Mouse (Mus musculus) A20 (cell line): ENCODE measurements around the gene Ybx1.
"Not testable (repeated sequence)": the region's sequence is repeated elsewhere in the genome, so short reads cannot be mapped to it uniquely, and the experiment has no call there.

Experiments
- DNase-seq: peaks from one replicate; pipeline ENCODE4 v3.0.0-alpha.2; 2011; ENCODE audit warnings: low read depth, low spot score

Ybx1 gene

DNA sequence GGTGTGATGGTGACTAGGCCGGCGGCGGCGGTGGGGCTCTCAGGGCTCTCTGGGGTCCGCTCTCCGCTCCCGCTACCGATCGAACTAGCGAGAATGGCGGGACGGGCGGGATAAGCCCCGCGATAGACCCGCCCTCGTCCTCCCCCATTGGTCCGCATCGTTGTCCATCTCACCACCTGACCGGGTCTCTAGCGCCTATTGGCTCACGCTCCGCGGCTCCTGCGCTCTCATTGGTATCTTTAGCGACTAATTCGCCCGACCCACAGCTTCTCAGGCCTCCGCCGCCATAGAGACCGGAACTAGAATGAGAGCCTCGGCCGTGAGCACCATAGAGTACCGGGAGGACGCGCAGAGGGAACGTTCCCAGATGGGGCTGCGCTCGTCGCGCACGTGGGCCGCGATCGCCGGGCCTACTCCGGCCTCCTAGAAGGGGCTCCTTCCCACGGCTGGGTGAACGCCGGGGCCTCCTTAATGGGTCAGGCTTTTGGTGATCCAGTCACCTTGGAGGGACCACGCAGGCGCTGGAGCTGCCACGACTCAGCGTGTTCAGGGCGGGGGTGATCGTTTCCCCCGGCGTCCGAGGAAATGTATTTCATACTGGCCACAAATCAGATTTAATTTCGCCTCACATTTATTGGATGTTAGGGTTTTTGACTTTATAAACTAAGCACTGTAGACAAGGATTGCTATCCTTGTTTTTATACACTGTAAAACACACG, at the start of gene Ybx1:
TSS of gene Ybx1 (minus strand) at position 190 of the 719 bp plus-strand sequence.
- peak; percentile 99 for DNase-seq

DNA sequence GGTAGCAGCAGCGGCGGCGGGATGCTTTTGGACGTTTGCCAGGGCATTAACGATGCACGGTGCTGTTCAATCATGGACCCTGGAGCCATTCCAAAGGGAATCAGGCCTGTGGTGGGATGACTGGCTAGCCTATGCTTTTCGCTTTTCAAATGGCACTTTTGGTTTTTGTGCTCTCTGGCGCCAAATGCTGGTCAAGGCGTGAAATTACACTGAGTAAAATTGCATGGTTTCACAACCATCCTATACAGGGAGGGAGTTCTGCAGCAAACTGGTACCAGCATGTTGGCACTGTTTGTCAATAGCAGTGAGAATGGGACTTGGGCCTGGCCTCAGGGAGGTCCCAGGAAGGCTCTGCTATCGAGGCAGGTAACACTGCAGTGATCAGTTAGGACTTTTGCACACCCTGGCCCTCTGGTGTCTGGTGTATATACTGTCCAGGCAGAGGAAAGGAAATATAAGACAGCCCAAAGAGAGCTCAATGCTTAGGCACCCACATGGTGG, 44.5 kb upstream of the Ybx1 start:
- DNase-seq, result peak; percentile 47

DNA sequence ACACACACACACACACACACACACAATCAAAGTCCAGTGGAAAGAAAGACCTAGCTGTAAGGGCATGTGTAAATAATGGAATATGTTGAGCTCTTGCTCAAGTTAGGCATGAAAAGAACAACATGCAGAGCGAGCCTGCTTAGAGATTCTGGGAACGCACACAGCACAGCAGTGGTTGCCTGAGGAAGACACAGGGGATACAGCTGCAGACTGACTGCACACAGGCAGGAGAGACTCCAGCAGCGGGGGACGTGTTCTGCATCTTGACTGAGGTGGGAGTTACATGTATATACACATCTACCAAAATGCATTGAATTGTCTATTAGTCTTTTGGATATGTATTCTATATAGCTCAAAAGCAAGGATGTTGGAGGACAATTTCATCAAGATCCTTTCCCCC, 44.0 kb upstream of the Ybx1 start:
- no peak for DNase-seq

DNA sequence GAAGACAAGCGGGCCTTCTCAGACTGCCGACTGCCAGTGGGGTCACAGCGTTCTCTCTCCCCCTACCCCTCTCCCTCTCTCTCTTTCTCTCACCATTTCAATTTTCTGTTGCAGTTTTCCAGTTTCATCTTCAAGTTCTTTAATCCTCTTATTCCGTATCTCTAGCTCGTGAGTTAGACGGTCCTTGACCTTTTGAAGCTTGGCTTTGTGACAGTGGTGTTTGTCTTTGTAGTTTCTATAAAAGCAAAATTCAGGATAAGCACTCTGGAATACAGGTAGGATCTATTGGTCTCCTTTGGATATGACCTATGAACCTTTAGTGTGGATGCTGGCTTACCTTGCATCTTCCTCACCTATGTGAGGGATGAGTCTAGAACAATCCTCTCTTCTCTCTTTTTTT, 39.1 kb upstream of the Ybx1 start:
- no peak for DNase-seq

DNA sequence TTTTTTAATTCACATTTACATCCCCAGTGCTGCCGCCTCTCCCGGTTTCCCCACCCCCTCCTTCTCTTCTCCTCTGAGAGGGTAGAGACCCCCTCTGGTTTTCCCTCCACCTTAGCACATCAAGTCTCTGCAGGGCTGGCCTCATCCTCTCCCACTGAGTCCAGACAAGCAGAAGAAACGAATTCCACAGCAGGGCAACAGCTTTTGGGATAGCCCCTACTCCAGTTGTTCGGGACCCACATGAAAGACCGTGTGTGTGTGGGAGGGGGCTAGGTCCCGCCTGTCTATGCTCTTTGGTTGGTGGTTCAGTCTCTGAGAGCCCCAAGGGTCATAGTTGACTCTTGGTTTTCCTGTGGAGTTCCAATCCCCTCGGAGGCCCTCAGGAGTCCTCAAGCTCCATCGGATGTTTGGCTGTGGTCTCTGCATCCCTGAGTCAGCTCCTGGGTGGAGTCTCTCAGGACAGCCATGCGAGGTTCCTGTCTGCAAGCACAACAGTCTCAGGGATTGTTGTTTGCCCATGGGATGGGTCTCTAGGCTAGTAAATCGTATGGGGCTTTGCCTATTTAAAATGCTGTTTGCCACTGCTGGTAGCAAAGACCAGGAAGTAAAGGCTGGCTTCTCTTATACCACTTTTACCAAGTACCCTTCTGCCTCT, 26.6 kb upstream of the Ybx1 start:
- DNase-seq, result peak; percentile 13

DNA sequence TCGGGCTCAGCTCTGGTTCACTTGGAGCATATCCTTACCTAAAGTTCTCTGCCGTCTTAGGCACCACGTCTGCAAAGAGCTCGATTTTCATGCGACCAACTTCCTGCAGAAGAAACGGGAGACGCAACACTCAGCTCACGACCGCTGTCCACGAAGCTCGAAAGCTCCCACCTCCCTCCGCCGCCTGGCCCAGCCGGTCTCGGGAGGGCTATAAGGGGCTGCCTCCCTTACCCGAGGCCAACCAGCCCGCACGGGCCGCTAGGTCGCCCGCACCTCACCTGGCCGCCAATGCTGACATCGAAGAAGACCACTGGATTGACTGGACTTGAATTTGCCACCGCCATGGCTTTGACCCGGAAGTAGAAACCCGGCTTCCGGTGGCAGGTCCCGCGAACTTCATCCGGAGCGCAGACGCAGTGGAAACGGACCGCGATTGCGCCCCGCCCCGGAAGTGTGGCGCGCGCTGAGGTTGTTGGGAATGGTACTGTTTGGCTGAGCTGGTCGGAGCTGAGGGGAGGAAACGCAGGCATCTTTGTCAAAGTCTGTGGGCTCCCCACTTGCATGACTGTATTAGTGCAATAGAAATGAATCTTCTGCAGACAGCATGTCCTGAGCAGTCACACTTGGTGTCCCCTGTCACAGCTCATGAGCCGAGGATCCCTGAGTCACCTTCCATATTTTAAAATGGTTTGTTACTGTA, 25.9 kb upstream of the Ybx1 start, which contains the start of gene Ppih:
TSS of gene Ppih (minus strand) at position 416 of the 700 bp plus-strand sequence.
- peak; percentile 93 for DNase-seq

DNA sequence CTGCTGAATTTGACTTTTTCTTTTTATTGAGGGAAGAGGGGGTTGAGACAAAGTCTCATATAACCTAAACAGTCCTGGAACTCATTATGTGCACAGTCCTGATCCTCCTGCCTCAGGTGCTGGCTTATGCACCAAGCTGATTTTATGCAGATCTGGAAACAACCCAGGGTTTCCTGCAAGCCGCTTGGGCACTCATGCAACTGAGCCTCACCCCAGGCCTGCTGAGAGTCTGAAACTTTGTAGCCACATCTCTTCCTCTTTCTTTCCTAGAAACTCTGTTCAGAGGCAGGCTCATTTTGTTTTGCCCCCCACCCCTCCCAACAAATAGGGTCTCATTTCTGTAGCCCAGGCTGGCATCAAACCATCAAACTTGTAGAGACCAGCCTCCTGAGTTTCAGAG, 19.4 kb upstream of the Ybx1 start:
- peak; percentile 36 for DNase-seq

DNA sequence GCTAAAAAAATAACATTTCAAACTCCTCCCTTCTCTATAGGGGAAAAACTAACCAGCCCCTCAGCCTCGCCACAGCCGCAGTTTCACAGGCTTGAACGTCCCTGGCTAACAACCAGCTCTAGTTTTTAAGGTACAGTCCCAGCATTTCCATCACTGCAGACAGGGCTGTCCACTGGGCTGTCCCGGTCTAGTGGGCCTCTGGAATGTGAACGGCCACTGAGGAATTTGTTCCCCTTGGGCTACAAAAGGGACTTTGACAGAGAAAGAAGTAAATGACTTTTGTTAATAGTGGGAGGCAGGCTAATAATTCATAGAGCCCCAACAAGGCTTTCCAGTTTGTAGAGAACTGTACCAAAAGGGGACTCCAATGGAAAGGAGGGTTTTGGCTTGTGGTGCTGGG, 11.0 kb upstream of the Ybx1 start:
- no peak for DNase-seq

DNA sequence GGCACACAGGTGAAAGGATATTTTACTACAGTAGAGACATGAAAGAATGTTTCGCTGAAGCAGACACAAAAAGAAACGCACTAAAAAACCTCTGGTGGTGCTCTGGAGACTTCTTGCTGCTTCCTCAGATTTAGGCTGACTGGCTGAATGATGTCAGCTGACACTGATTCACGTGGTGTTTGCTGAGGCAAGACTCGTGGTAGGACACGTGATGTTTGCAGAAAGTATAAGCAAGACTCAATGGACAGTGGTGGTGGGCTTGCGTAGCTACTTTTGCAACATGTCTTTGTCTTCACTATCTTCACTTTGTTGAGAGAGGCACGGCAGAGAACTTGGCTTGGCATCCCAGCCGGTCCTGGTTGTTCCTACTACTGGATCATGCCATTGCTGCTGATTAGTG, 8.9 kb upstream of the Ybx1 start:
- no peak for DNase-seq

DNA sequence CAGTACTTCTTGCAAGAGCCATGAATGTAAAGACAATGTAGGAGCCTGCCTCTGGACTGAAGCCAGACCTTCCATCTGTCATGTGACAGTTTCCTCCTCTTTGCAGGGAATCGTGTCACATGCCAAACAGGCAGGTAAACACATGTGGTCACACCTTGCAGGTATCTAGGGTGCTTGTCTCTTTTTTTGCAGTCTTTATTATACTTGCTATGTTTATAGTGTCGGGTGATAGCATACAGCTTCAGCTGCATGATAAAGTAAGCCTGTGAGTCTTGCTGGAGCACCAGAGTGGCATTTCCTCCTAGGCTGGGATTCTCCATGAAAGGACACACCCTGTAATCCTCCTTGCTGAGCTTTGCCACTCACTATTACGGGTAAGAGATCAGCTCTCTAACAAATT, 7.4 kb upstream of the Ybx1 start:
- DNase-seq, result no peak

DNA sequence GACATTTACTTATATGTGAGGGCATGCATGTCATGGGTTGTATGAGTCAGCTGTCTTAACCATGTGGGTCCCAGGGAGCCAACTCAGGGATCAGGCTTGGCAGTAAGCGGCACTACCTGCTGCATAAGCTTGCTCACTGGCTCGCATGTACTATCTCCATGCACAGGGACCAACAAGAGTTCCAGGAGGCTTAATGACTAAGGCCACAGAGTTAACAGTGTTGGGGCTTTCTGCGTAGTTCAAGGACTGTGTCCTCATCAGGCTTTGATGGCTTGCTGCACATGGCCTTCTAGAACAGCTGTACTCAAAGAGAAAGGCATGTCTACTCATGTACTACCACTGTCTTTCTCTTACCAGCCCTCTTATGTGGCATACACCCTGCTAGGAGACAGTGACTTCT, 6.4 kb upstream of the Ybx1 start:
- no peak for DNase-seq

DNA sequence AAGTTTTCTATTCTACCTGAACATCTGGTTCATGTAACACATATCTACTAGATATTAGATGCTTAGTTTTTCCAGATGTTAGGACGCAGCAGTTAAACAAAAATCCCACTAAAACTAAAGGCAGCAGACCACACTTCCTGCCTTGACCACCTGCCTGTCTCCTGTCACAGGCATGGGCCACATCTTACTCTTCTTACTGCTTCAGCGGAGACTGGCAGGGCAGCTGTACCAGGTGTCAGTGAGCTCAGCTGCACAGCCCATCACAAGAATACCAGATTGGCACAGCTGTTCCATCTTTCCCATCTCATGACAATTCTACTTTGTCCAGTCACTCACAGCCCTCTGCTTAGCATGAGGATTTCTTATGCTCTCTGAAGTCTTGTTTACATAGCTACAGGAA, 3.0 kb upstream of the Ybx1 start:
- DNase-seq, result peak; percentile 84

DNA sequence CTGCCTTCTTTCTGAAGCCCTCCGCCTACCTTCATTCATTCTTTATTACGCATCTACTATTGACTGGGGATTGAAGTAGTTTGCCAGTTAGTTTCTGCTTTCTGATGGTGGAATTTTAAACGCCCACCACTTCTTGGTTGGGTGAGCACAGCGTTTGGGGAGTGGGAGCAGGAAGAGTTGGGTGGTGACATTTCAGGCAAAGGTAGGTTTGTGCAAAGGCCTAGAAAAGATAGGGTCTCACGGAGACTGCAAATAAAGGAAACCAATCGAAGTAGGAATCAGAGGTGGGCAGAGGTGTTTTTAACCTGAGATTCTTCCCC, 690 bp upstream of the Ybx1 start:
- no peak for DNase-seq

DNA sequence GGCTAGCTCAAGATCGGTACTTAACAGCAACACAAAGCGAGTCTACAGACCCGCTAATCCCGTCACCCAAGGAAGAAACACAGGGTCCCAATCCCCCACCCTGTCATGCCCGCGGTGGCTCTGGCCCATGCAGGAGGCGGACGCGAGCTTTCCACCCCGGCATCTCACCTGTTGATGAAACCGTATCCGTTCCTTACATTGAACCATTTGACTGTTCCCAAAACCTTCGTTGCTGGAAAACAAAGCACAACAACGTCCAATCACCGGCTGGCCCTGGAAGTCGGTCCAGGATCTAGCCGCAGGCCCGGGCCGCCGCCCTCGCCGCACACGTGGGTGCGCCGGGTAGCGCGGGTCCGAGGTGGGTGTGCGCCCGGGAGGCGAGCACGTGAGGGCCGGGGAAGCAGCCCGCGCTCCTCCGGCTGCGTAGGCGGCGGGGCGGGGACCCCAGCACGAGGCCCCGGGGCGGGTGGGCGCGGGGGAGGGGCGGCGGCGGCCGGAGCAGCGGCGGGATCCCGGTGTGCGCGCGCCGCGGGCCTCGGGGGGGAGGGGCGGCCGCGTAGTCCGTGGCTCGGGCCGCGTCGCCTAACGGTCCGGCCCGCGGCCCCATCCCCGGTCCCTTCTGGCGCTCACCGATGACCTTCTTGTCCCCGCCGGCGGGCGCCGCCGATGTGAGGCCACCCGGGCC, 688 bp downstream of the Ybx1 start:
- DNase-seq, result peak; percentile 44

DNA sequence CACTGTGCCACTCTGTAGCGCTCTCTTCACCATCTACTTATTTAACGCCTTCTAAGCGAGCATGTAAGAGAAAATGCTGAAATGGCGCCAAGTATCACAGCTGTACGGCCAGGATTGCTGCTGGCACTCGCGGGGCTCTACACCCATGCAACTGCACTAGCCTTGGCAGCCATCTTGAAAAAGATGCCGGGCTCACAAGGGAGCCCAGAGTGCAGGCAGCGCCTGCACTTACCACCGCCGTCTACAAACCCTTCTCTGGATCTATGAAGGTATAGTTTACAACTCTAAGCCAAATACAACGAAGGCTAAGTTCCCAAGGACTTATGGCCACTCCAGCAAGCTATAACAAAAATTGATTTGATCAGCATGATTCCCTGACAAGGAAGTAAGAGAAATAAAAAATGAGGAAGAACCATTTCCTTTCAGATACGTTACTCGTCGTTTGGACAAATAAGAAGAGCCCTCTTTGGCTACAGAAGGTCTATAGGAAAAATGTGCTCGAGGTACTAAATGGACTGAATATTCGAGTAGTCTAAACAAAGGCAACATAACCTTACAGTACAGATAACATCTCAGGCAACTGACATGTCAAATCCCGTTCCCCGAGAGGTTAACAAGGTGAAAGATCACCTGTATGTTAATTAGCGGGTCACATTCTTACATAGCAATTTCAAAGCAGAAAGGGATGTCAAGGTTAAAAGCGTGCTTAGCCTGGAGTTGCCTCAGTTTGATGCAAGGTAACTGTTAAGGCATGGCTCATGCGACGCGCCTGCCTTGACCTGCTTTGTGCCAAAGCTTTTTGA, 1.4 kb downstream of the Ybx1 start:
- peak; percentile 76 for DNase-seq

DNA sequence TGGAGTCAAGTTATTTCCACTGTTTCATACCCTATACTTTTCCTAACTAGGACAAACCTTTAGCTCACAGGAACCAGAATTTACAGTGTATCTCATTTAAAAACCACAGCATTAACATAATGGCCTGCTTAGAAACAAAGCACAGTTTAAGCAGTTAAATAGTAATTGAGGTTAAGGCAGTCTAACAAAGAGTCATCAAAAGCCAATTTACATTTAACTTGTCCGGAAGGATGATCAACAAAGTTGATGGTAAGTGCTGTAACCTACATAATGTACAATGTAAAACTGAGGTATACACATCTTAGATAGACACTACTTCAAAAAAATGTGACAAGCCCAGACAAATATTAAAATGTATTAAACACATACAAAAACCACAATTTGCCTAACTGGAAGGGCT, 2.5 kb downstream of the Ybx1 start:
- no peak for DNase-seq

DNA sequence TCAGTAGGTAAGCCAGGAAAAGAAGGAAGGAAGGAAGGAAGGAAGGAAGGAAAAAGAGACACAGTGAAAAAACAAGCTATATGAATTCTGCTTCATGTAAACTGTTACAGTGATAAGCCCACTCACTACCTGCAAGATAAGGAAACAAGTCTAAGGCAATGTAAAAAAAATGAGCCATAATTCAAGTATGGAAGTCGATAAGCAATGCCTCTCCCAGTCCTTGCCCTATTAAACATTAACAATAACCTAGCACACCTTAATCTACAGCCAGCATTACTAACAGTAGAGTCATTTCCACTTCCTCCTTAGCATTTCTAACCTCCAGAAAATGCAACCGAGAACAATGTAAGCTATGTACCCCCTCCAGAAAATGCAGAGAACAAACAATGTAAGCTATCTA, 9.1 kb downstream of the Ybx1 start:
- DNase-seq, result no peak

DNA sequence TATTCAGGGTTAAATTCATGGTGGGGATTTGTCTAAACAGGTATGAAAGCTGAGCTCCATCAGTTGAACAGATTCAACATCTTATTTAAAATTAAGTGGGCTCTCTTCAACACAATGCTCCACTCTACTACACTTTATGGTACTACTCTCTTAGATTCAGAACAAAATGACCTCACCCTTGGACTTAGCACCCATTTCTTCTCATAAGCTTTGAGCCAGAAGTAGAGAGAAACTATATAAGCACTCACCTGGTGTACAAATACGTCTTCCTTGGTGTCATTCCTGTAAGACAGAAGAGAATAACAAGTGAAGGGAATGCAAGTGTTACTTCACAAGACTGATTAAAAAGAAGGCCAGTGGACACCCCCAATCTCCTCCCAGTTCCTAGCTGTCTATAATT, 9.5 kb downstream of the Ybx1 start:
- DNase-seq, result no peak

DNA sequence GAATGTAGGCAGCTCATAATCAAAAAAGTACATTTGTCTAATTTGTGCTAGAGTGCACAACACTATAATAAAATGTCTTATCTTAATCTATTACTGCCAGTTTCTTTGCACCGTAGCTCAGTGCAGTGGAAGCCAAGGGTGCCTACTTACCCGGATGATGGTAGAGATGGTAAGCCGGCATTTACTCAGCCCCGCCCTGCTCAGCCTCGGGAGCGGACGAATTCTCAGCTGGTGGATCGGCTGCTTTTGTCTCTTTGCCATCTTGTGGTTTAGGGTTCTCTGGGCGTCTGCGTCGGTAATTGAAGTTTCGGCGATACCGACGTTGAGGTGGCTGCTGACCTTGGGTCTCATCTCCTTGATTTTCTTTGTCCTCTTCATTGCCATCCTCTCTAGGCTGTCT, 15.6 kb downstream of the Ybx1 start:
- not testable (repeated sequence) for DNase-seq

DNA sequence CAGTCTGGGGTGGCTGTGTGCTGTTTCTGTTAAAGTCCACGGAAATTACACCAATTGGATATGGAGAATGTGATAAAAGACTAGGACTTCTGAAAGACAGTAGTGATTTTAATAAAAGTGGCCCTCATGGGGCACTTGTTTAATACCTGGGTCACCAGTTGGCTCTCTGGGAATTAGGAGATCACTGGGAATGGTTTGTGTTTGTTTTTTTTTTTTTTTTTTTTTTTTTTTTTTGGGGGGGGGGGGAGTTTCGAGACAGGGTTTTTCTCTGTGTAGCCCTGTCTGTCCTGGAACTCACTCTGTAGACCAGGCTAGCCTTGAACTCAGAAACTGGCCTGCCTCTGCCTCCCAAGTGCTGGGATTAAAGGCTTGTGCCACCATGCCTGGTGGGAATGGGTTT, 18.7 kb downstream of the Ybx1 start:
- DNase-seq, result no peak

DNA sequence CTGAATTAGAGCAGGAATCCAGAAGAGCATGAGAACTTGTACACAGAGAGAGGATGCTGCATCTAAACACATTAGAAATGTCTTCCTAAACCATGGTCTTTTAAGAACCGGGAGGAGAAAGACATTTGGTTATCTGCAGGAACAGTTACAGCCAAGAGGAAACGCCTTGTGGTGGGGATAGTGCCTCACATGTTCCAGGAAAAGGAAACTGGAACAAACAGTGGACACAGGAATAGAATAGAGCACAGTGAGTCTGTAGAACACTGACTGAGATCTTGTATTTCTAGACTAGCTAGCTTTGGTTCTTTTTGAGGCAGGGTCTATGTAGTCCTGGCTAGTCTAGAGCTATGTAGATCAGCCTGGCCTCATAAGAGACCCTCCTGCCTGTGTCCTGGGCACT, 19.2 kb downstream of the Ybx1 start:
- DNase-seq, result no peak
